Mouse (Mus musculus): ENCODE measurements around the gene Gm10912. TPM values are rescaled to one million over a fixed set of nuclear protein-coding genes. Genes with fewer than 3 reads are reported as not detected.
"Not testable (repeated sequence)": the region's sequence is repeated elsewhere in the genome, so short reads cannot be mapped to it uniquely, and the experiment has no call there.

Gene Gm10912
- polyA plus RNA-seq, 1 experiment = 1.5 TPM

GRCm38 (mm10) chr2:104082474-104082873 is 16.8 kb downstream of the Gm10912 start:
- H3K4me1 ChIP-seq (ENCODE audit: control insufficient read depth, insufficient read depth, low read length) = peaks cover 5% of the 10 kb centered on the region; the same call in 1 of the 2 replicates
- no peak overlapping the region for H3K4me3 ChIP-seq (replicated peaks; ENCODE audit: control insufficient read depth, low read depth, low read length)
- no peak overlapping the region for H3K27ac ChIP-seq (ENCODE audit: control insufficient read depth, insufficient read depth, low read depth, low read length, poor library complexity)
- TF ChIP-seq CTCF (IDR thresholded peaks at IDR 0.05; ENCODE audit: control insufficient read depth, insufficient read depth, low read length) (no peak), POLR2A (IDR thresholded peaks at IDR 0.05; ENCODE audit: borderline replicate concordance, control insufficient read depth, low read depth, low read length) (no peak)

- H3K27ac ChIP-seq (ENCODE audit: control insufficient read depth, insufficient read depth, low read depth, low read length, poor library complexity) = not testable (repeated sequence)
These were observed 18.4 kb downstream of the Gm10912 start for GRCm38 (mm10) chr2:104084027-104084426.

GRCm38 (mm10) chr2:104087562-104087961 is 21.9 kb downstream of the Gm10912 start:
- WGBS = 43% methylated on average over 1 of the region's 1 CpGs
- not testable (repeated sequence) for H3K4me1 ChIP-seq (ENCODE audit: control insufficient read depth, insufficient read depth, low read length); H3K27ac ChIP-seq (ENCODE audit: control insufficient read depth, insufficient read depth, low read depth, low read length, poor library complexity); H3K4me3 ChIP-seq (replicated peaks; ENCODE audit: control insufficient read depth, low read depth, low read length)

More at GRCm38 (mm10) chr2:104084027-104084426, 18.4 kb downstream of the Gm10912 start:
- H3K4me1 ChIP-seq (ENCODE audit: control insufficient read depth, insufficient read depth, low read length); H3K4me3 ChIP-seq (replicated peaks; ENCODE audit: control insufficient read depth, low read depth, low read length): not testable (repeated sequence)

DNA sequence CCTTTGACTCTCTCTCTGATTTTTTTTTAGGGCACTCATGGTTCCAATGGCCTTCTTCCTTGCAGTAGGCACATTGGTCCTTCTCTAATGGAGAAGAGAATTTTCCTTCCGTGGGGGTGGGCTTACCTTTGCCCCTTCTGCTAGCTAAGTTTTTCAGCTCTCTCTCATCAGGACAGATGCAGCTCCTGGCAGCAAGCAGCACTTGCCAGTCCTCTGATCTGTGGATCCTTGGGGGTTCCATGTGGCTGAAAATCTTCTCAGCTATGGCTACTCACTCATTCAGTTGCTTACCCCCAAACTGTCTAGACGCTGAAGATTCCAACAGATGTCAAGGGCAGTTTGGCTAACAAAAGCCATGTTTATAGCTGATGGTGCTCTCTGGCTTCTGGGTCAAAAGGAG is 27.7 kb downstream of the Gm10912 start:
- Histone ChIP-seq H3K27ac (ENCODE audit: control insufficient read depth, insufficient read depth, low read depth, low read length, poor library complexity) (no peak overlapping the region), H3K4me3 (replicated peaks; ENCODE audit: control insufficient read depth, low read depth, low read length) (no peak overlapping the region), H3K4me1 (ENCODE audit: control insufficient read depth, insufficient read depth, low read length) (no peaks in the 10 kb centered on the region)
- WGBS = 89% methylated on average over 2 of the region's 2 CpGs
- TF ChIP-seq POLR2A (IDR thresholded peaks at IDR 0.05; ENCODE audit: borderline replicate concordance, control insufficient read depth, low read depth, low read length) (no peak), CTCF (IDR thresholded peaks at IDR 0.05; ENCODE audit: control insufficient read depth, insufficient read depth, low read length) (no peak)

DNA sequence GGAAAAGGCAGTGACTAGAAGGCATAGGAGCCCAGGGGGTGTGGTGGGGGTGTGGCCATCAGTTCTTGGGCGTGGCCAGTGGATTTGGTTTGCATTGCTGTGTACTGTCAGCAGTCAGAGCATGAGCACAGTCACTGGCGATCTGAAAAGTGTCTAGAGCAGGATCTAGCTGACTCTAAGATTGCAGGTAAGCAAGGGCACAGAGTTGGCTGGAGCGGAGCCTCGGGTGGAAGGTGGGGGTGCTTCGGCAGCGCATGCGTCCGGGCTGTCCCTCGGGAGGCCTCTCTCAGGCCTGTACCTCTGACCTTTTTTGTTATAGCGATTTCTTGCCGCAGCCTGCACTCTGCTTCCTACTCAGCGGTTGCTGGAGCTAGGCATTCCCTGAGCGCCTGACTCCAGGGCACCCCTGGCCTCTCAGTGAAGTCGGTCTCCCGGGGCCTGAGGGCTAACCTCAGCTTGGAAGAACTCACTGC is 30.2 kb downstream of the Gm10912 start, which contains the start of gene Cd59a:
Cd59a (plus strand) TSS at position 61 of the 473 bp plus-strand sequence.
- Histone ChIP-seq H3K4me3 (replicated peaks; ENCODE audit: control insufficient read depth, low read depth, low read length) (peak within 1 kb of the TSS; percentile 71), H3K27ac (ENCODE audit: control insufficient read depth, insufficient read depth, low read depth, low read length, poor library complexity) (peak within 1 kb of the TSS; percentile 83), H3K4me1 (ENCODE audit: control insufficient read depth, insufficient read depth, low read length) (no peaks in the 10 kb centered on the region)
- no peak for TF ChIP-seq CTCF (IDR thresholded peaks at IDR 0.05; ENCODE audit: control insufficient read depth, insufficient read depth, low read length)
- TF ChIP-seq POLR2A (IDR thresholded peaks at IDR 0.05; ENCODE audit: borderline replicate concordance, control insufficient read depth, low read depth, low read length) = no peak
- WGBS = 6% methylated on average over 15 of the region's 15 CpGs

DNA sequence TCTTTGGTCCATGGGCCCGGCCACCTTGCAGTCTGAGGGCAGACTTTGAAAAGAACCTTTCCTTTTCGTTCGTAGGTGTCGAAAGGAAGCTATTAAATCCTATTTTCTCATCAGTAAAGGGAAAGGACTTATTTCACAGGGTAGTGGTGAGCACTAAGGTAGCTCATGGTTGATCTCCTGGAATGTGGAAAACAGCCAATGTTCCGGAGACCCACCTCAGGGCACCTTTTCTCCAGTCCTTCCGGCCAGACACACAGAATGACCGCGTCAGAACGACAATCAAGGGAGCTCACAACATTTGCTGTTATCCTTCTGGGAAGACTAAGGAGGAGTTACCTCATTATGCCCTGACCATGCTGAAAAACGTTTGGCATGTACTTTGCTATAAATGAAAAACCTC is 30.6 kb downstream of the Gm10912 start:
- peak overlapping the region; percentile 83 for H3K27ac ChIP-seq (ENCODE audit: control insufficient read depth, insufficient read depth, low read depth, low read length, poor library complexity)
- no peaks in the 10 kb centered on the region for H3K4me1 ChIP-seq (ENCODE audit: control insufficient read depth, insufficient read depth, low read length)
- WGBS = 35% methylated on average over 10 of the region's 10 CpGs
- peak overlapping the region; percentile 71 for H3K4me3 ChIP-seq (replicated peaks; ENCODE audit: control insufficient read depth, low read depth, low read length)
- TF ChIP-seq POLR2A (IDR thresholded peaks at IDR 0.05; ENCODE audit: borderline replicate concordance, control insufficient read depth, low read depth, low read length) (no peak), CTCF (IDR thresholded peaks at IDR 0.05; ENCODE audit: control insufficient read depth, insufficient read depth, low read length) (no peak)

DNA sequence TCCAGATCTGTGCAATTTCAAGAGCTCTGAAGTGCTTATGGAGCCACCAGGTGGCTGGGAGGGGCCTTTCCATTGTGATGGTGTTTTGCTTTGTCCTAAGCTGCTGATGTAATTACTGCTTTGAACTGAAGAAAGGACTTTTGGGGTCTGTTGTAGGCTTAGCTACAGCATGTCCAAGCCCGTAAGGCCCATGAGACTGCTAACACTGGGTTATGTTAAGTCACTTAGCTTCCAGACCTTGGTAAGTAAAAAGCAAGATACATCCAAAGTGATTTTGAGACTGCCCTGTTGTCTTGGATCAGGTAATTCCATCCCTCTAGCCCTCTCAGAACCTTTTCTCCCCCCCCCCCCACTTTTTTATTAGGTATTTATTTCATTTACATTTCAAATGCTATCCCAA is 31.2 kb downstream of the Gm10912 start:
- not testable (repeated sequence) for H3K4me3 ChIP-seq (replicated peaks; ENCODE audit: control insufficient read depth, low read depth, low read length); H3K4me1 ChIP-seq (ENCODE audit: control insufficient read depth, insufficient read depth, low read length); H3K27ac ChIP-seq (ENCODE audit: control insufficient read depth, insufficient read depth, low read depth, low read length, poor library complexity)
- 84% methylated on average over 1 of the region's 1 CpGs for WGBS

GRCm38 (mm10) chr2:104097396-104097795 is 31.8 kb downstream of the Gm10912 start:
- 90% methylated on average over 4 of the region's 4 CpGs for WGBS
- H3K4me1 ChIP-seq (ENCODE audit: control insufficient read depth, insufficient read depth, low read length); H3K4me3 ChIP-seq (replicated peaks; ENCODE audit: control insufficient read depth, low read depth, low read length); H3K27ac ChIP-seq (ENCODE audit: control insufficient read depth, insufficient read depth, low read depth, low read length, poor library complexity): not testable (repeated sequence)

- Histone ChIP-seq H3K4me3 (replicated peaks; ENCODE audit: control insufficient read depth, low read depth, low read length) (no peak overlapping the region), H3K27ac (ENCODE audit: control insufficient read depth, insufficient read depth, low read depth, low read length, poor library complexity) (no peak overlapping the region), H3K4me1 (ENCODE audit: control insufficient read depth, insufficient read depth, low read length) (no peaks in the 10 kb centered on the region)
- TF ChIP-seq CTCF (IDR thresholded peaks at IDR 0.05; ENCODE audit: control insufficient read depth, insufficient read depth, low read length) = no peak
- no peak for TF ChIP-seq POLR2A (IDR thresholded peaks at IDR 0.05; ENCODE audit: borderline replicate concordance, control insufficient read depth, low read depth, low read length)
- 21% methylated on average over 3 of the region's 3 CpGs for WGBS
These were observed 33.1 kb downstream of the Gm10912 start for GRCm38 (mm10) chr2:104098529-104099230.

Data from bone marrow, adult 2 months (tissue).